Mouse (Mus musculus): ENCODE data around the gene Fkbp2. TPM values are rescaled to one million over a fixed set of nuclear protein-coding genes. Genes with fewer than 3 reads are reported as not detected.

The Fkbp2 gene
- polyA plus RNA-seq (2012; ENCODE audit: low replicate concordance) = 128 and 745 TPM in 2 replicates

DNA sequence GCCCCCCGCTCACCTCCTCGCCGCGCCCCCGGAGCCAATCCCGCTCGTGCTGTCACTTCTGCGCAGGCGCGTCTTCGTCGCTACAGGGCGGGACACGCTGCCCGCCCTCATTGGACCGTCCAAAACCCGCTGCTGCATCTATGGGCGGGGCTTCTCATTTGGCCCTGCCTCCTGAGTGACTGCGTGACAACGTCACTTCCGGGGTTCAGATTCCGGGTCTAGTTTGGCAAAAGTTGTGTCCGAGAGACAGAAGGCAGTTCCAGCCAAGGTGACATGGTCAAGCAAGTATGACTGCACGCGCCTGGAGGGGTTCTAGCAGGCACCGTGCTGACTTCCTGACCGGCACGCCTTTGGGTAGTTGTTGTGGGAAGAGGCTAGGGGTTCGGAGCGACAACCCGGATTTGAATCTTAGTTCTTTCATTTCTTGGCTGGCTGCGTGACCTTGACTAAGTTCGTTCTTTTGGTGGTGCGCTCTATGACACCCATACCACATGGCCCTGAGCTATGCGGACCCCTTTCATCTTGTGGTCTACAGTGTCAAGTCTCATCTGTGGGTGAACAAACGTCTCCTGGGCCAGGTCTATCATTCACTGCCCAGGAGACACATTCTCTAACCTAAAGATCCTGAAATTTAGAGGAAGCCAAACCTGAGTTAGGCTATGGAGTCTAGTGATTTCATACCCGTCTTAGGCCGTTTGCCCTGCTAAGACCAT is at the start of gene Fkbp2:
Fkbp2 (minus strand) TSS at position 121 of the 713 bp plus-strand sequence.

DNA sequence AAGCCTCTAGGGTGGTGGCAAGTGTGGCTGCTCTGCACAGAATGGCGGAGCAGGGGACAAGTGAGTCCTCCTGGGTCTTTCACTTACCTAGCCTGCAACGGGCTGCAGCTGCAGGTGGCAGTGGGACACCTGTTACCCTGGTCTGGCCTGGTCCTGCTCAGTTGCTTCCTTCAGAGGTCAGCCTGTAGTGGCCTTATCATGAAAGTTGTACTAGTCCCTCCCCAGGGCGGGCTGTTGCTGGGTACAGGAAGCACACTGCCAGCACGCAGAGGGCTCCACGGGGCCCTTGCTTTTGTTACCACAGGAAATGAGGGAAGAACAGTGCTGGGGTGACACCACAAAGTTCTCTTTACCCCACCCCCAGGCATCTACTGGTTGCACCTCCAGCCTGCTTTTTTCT is 38.9 kb upstream of the Fkbp2 start, which contains the start of gene Fermt3:
Fermt3 (minus strand) TSS at position 279 of the 400 bp plus-strand sequence.

DNA sequence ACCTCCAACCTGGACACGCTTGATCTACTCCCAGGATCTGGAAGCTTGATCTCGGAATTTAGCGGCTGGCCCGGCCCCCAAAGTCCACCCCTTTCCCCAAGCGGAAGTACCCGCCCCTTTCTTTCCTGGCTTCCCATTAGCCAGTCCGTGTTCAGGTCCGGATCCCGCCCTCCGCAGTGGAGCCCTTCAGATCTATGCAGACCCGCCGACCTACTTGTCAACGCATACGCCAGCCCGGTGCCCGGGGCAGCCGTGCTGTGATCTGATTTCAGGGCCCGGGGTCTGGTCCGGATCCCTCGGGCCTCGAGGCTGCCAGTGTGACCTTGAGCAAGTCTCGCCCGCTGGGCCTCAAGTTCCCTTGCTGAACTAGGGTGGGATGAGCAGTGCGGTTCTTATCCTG is 15.7 kb upstream of the Fkbp2 start, which contains the start of the genes Nudt22 and Trpt1:
Nudt22 (minus strand) TSS at position 112 of the 400 bp plus-strand sequence.
Trpt1 (plus strand) TSS at position 126 of the 400 bp plus-strand sequence.

GRCm38 (mm10) chr19:6992011-6992858 is 11.9 kb upstream of the Fkbp2 start, which contains the start of gene Dnajc4:
Gene Dnajc4, minus strand, starts transcription at chr19:6992572.

DNA sequence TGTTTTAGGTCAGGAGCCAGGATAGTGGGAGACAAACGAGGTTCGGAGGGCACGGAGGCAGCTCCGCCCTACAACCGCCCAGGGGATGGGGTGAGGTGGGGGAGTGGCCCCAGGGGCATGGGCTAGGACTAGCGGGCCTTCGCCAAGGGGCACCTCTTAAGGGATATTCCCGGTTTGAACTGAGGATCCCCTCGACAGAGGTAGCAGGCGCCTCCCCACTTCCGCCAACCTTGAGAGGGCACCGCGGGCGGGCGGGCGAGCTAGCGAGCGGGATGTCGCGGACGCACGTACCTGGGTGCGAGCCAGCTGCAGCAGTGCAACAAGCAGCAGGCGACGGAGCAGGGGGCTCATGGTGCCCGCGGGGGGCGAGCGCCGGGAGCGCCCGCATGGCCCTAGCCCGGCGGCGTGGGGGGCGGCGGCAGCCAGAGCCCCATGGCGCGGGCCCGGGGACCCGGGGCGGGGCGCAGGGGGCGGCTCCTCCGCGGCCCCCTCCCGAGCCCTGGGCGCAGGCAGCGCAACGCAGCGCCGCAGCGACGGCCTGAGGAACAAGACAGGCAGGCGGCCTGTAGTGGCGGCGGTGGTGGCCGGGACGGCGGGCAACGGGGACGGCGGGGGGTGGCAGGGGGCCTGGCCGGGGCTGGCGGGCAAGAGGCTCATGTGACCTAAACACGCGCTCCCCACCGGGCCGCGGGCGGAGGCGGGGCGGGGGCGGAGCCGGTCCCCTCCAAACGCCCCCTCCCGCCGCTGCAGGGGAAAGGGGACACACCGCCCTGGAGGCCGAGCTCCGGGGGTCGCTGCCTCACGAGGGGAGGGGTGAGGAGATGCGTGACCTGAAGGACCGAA is 7.0 kb upstream of the Fkbp2 start, which contains the start of gene Vegfb:
Vegfb (minus strand) TSS at position 591 of the 843 bp plus-strand sequence.

DNA sequence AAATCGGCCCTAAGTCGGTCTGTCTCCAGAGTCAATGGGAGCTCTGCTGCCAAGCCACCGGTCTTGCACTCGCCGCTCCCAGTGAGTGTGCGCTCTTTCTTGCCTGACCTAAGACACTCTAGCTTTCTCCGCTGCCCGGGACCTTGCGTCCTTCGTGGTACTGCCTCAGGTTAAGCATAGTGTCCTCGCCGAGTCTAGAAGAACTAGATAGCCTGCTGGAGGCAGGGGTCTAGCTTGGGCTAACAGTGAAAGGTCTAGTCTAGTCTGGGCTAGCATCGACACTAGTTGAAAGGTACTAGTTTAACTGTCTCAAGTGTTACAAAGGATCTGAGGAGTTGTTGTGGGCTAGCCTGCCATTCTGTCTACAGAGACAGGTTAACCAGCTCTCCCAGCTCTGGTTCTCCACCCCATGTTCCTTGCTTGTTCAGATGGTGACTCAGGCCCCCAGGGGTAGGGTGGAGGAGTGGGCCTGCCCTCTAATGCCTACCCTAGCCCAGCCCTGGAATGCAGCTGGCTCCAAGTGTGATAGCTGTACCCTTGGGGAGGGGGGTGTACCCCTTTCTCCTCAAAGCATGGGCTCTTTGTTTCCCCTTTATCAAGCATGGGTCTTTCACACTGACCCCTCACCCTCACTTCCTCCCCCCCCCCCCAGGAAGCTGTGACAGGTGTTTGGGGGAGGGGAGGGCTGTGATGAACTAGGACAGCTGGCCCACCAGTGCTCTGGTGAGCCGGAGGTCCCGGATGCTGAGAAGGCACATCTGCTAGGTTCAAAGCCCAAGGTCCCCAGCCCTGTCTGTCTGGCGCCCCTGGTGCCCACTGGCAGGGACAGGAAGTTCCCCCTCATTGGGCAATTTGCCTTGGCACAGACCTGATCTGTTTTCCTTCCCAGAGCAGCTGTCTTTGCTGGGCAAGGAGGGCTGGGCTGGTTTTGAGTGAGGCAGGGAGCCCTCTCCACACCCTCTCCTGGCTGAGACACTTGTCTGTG is 4.5 kb downstream of the Fkbp2 start, which contains the start of gene Plcb3:
Plcb3 (minus strand) TSS at position 934 of the 985 bp plus-strand sequence.

DNA sequence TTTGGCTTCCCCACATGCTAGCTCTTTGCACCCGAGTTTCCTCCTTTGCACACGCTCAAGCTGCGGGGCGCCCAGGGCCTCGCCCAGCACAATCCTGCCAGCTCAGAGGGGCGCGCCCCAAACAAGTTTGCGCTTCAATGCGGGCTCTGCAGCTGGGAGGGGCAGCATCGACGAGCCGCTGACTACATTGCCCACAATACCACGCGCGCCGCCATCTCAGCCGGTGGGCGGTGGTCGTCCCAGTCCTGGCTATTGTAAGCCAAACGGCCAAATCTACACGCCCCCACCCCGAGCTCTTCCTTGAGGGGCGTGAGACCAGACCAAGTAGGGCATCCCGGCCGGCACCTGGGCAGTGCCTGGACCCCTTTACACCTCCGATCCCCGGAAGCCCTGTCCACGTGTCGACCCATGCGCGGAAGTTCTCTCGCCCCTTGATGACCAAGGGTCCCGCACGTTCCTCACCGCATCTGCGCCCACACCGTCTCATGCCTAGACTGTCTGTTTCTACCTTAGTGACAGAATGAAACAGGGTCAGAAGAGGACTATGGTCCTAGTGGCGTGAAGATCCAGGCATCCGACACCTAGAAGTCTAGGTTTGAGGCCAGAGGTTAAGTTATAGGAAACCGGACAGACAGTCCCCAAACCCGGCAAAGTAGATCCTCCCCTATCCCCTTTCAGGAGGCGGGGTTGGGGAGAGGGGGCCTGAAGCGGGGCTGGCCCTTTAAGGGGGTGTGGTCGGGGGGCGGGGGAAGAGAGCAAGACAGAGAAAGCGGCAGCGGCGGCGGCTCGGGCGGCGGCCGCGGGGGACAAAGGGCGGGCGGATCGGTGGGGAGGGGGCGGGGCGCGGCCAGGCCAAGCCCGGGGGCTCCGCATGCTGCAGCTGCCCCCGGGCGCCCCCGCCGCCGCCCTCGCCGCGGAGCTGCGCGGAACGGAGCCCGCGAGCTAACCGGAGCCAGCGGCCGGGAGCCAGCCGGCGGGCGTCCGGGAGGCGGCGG is 5.8 kb downstream of the Fkbp2 start, which contains the start of gene Ppp1r14b:
Ppp1r14b (plus strand) TSS at position 758 of the 995 bp plus-strand sequence.

GRCm38 (mm10) chr19:6942249-6942691 is 38.0 kb downstream of the Fkbp2 start, which contains the start of gene Gpr137:
Gene Gpr137, minus strand, starts transcription at chr19:6942480.

DNA sequence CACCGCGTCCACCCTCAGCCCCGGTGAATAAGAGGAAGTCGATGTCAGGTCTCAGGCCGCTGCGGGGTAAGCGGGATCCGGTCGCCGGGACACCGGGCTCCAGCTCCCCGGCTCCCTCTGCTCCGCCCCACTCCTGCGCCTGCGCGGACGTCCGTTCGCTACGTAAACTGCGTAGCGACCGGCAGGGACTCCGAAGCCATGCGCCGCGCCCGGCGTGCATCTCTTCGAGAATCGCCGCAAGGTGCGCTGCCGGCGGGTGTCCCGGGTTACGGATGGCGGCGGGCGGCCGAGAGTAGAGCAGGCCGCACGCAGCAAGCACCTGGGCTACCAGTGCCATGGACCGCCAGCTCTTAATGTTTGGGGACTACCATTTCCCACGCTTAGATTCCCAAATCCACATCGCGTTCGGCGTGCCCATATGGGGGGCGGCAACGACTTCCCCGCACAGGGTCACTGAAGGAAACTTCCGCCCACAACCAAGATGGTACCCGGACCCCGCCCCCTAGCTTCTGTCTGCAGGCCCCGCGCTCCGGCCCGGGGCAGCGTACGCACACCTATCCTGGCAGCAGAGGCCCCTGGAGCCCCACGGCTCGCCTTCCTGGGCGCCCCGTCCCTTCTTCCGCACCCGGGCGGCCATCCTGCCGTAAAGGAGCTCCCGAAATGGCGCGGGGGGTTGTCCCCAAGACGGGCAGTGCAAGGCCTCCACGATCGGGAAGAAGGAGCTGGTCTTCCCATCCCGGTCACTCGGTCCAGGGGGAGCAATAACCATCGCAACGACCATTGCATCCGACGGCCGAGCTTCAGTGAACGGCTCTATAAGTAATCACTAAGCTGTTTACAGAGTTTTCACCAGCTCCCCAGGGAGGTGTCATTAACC is 38.7 kb downstream of the Fkbp2 start, which contains the start of gene Bad:
Bad (plus strand) TSS at position 490 of the 877 bp plus-strand sequence.

DNA sequence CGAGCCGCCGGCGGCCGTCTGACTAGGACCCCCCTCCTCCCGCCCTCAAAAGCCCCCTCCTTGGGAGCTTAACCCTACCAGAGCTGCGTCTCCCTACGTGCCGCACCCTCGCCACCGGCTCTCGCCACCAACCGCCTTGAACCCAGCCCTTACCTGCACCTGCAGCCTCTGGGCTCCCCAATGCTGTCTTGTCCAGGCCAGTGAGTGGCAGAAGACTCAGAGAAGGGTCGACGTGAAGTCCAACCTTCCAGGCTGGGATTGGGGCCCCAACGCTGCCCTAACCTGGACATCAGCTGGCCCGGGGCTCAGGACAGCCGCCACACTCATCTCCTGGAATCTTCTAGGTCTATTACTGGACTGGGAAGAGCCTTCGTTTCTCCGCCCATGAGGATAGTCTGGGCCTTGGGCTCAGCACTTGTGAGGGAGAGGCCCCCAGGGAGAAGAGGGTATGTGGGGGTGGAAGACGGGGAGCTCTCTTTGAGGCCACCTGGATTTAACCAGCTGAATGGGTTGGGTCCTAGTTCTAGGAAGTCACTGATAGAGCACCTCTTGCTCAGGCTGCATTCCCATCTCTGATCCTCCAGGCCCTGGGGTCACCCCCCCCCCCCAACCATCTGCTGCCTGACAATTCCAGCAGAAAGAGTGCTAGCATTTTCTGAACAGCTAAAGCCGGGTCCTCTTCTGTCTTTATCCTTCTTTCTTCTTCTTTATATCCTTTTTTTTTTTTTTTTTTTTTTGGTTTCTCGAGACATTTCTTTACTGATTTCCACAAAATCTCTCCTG is 45.9 kb downstream of the Fkbp2 start, which contains the start of gene Kcnk4:
Kcnk4 (minus strand) TSS at position 321 of the 783 bp plus-strand sequence.

Other genes starting within 250 kb of the Fkbp2 start
- 41.3 and 41.4 TPM in 2 replicates for gene Rps6ka4, start 139.9 kb downstream of the Fkbp2 start, polyA plus RNA-seq (2012; ENCODE audit: low replicate concordance)
- gene Ccdc88b, start 122.3 kb downstream of the Fkbp2 start, polyA plus RNA-seq (2012; ENCODE audit: low replicate concordance) = 8.8 and 20.9 TPM in 2 replicates
- gene Trmt112, start 70.8 kb downstream of the Fkbp2 start, polyA plus RNA-seq (2012; ENCODE audit: low replicate concordance) = 80.0 and 128 TPM in 2 replicates
- gene Prdx5, start 70.4 kb downstream of the Fkbp2 start, polyA plus RNA-seq (2012; ENCODE audit: low replicate concordance) = 88.9 and 116 TPM in 2 replicates
- 67.0 and 113 TPM in 2 replicates for gene Esrra, start 58.7 kb downstream of the Fkbp2 start, polyA plus RNA-seq (2012; ENCODE audit: low replicate concordance)
- gene Catsperz, start 55.1 kb downstream of the Fkbp2 start, polyA plus RNA-seq (2012; ENCODE audit: low replicate concordance) = 0.41 TPM in 1 of 2 replicates, not detected in the other
- not detected in 2 replicates for gene Kcnk4, start 46.0 kb downstream of the Fkbp2 start, polyA plus RNA-seq (2012; ENCODE audit: low replicate concordance)
- 89.7 and 101 TPM in 2 replicates for gene Bad, start 38.6 kb downstream of the Fkbp2 start, polyA plus RNA-seq (2012; ENCODE audit: low replicate concordance)
- gene Gpr137, start 38.0 kb downstream of the Fkbp2 start, polyA plus RNA-seq (2012; ENCODE audit: low replicate concordance) = 65.6 and 67.0 TPM in 2 replicates
- 452 and 665 TPM in 2 replicates for gene Ppp1r14b, start 5.5 kb downstream of the Fkbp2 start, polyA plus RNA-seq (2012; ENCODE audit: low replicate concordance)
- 22.0 and 26.6 TPM in 2 replicates for gene Plcb3, start 4.0 kb downstream of the Fkbp2 start, polyA plus RNA-seq (2012; ENCODE audit: low replicate concordance)
- 68.2 and 125 TPM in 2 replicates for gene Vegfb, start 7.2 kb upstream of the Fkbp2 start, polyA plus RNA-seq (2012; ENCODE audit: low replicate concordance)
- 15.2 and 25.4 TPM in 2 replicates for gene Dnajc4, start 12.1 kb upstream of the Fkbp2 start, polyA plus RNA-seq (2012; ENCODE audit: low replicate concordance)
- gene Nudt22, start 15.6 kb upstream of the Fkbp2 start, polyA plus RNA-seq (2012; ENCODE audit: low replicate concordance) = 14.4 and 26.7 TPM in 2 replicates
- 0.27 and 2.1 TPM in 2 replicates for gene Trpt1, start 15.6 kb upstream of the Fkbp2 start, polyA plus RNA-seq (2012; ENCODE audit: low replicate concordance)
- 599 and 891 TPM in 2 replicates for gene Fermt3, start 39.0 kb upstream of the Fkbp2 start, polyA plus RNA-seq (2012; ENCODE audit: low replicate concordance)
- 38.3 and 182 TPM in 2 replicates for gene Stip1, start 59.5 kb upstream of the Fkbp2 start, polyA plus RNA-seq (2012; ENCODE audit: low replicate concordance)
- 7.0 and 13.3 TPM in 2 replicates for gene Macrod1, start 76.3 kb upstream of the Fkbp2 start, polyA plus RNA-seq (2012; ENCODE audit: low replicate concordance)
- gene Flrt1, start 125.2 kb upstream of the Fkbp2 start, polyA plus RNA-seq (2012; ENCODE audit: low replicate concordance) = 0.06 TPM in 1 of 2 replicates, not detected in the other
- 123 and 146 TPM in 2 replicates for gene Otub1, start 225.8 kb upstream of the Fkbp2 start, polyA plus RNA-seq (2012; ENCODE audit: low replicate concordance)
- gene Cox8a, start 237.1 kb upstream of the Fkbp2 start, polyA plus RNA-seq (2012; ENCODE audit: low replicate concordance) = 212 and 399 TPM in 2 replicates

Data from leukemia stem cell, adult 10-12 weeks (primary cell).